Mouse (Mus musculus) heart, postnatal 0 days (tissue): ENCODE measurements around the gene Men1. TPM values are rescaled to one million over a fixed set of nuclear protein-coding genes. Genes with fewer than 3 reads are reported as not detected.

ENCODE experiments used
- ATAC-seq: fragments of 200-750 bp; cut with Nextera tagmentation; 2 replicates; pipeline ENCODE4 v1.8.0; 2017; ENCODE audit warnings: low read depth, moderate number of reproducible peaks, moderate library complexity; ENCODE audit not compliant: insufficient read depth
- DNase-seq: peaks from one replicate; pipeline ENCODE4 v3.0.0-alpha.2; 2016; ENCODE audit warnings: low spot score
- H3K27ac ChIP-seq: fragments of 300-500 bp; sonication (generic); 2 replicates; pipeline ENCODE4 v1.5.1; 2014; ENCODE audit warnings: low read depth, mild to moderate bottlenecking
- H3K27me3 ChIP-seq: fragments of 300-500 bp; sonication (generic); 2 replicates; pipeline ENCODE4 v1.6.1; 2014; ENCODE audit warnings: low read length, mixed read lengths; ENCODE audit not compliant: control insufficient read depth, insufficient read depth
- H3K36me3 ChIP-seq: fragments of 300-500 bp; sonication (generic); replicated peaks from 2 replicates; pipeline ENCODE4 v1.6.1; 2014; ENCODE audit warnings: low read length, mixed read lengths; ENCODE audit not compliant: control insufficient read depth, insufficient read depth
- H3K4me1 ChIP-seq: fragments of 300-500 bp; sonication (generic); 2 replicates; pipeline ENCODE4 v1.6.1; 2014; ENCODE audit warnings: antibody characterized with exemption; ENCODE audit not compliant: control insufficient read depth, insufficient read depth
- H3K4me2 ChIP-seq: fragments of 300-500 bp; sonication (generic); 2 replicates; pipeline ENCODE4 v1.6.1; 2014; ENCODE audit warnings: low read depth, mild to moderate bottlenecking, low read length, moderate library complexity
- H3K4me3 ChIP-seq: fragments of 300-500 bp; sonication (generic); 2 replicates; pipeline ENCODE4 v1.5.1; 2014; ENCODE audit warnings: low read depth, low read length
- H3K9ac ChIP-seq: fragments of 300-500 bp; sonication (generic); replicated peaks from 2 replicates; pipeline ENCODE4 v1.6.1; 2014; ENCODE audit warnings: low read depth, low read length, mixed read lengths
- H3K9me3 ChIP-seq: fragments of 300-500 bp; sonication (generic); replicated peaks from 2 replicates; pipeline ENCODE4 v1.6.1; 2016; ENCODE audit warnings: low read length; ENCODE audit not compliant: control insufficient read depth
- CTCF ChIP-seq: IDR thresholded peaks from 2 replicates; pipeline ENCODE4 v1.5.1; 2016; ENCODE audit warnings: antibody characterized with exemption, control low read depth, low read depth
- EP300 ChIP-seq: IDR thresholded peaks from 2 replicates; pipeline ENCODE4 v1.6.1; 2016; ENCODE audit warnings: antibody characterized with exemption, low read depth
- WGBS: fragments of 180-500 bp; shearing (Covaris S2); extraction: QIAGEN DNeasy Blood & Tissue Kit; methylation state at CpG from one replicate; pipeline ENCODE4 v1.1.7; 2014; 5-methylcytosine and 5-hydroxymethylcytosine counted together
- polyA plus RNA-seq: library from polyadenylated mRNA; unstranded; fragments of >200 nt; fragmentation: Nextera tagmentation; extraction: Ambion mirVana; gene quantifications from 2 replicates; pipeline ENCODE4 v1.2.1, GENCODE M21; 2015
- total RNA-seq: library from RNA; depleted of rRNA; stranded (reverse); fragments of >200 nt; gene quantifications from 2 replicates; pipeline ENCODE4 v1.2.3, GENCODE M21; 2014; ENCODE audit warnings: low replicate concordance

The Men1 gene
- total and polyA plus RNA-seq, 2 experiments from 2014 or later: 20.3 to 46.5 TPM

DNA sequence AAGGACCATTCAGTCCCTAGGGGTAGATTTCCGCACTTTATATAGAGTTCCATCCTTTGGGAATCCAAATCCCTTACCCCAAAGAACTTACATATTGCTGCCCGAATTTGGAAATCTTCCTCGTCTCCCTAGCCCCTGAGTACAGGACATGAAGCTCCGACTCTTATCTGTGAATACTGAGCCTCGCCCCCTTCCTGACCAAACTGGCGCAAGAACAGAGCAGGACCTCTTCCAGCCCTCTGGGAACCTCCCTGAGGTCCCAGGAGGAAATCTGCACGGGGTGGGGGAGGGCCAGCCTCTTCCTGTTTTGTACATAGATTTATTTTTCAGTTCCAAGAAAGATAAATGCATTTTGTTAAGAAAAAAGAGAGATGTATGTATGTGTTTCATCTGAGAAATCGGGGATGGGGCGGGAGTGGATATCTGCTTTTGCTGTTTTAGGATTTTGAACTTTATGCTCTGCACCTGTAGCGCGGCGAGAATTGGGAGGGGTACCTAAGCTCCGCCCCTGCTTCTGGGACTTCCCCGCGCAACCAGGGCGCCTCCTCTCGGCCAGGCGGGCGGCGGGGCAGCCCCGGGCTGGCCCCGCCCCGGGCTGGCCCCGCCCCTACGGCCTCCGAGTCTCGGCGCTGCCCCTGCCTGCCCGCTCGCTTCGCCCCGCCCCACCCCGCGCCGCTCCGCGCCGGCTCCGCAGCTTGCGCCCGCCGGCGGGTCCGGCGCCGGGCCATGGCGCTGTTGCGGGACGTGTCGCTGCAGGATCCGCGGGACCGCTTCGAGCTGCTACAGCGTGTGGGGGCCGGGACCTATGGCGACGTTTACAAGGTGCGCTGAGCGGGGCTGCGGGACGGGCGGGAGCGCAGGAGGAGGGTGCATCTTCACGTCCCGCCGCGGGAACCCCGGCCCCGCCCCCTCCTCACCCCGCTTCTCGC is 6.0 kb downstream of the Men1 start, which contains the start of gene Map4k2:
Gene Map4k2 (plus strand): TSS at position 612 of the 929 bp plus-strand sequence.
- peak within 1 kb of the TSS; percentile 68 for H3K9ac ChIP-seq
- peak; percentile 79 for DNase-seq
- TF ChIP-seq EP300: peak; percentile 61; the same call in 1 of the 2 replicates
- no peak for TF ChIP-seq CTCF
- peaks cover 15% of the 10 kb centered on the region for H3K4me1 ChIP-seq
- H3K4me2 ChIP-seq: peak within 1 kb of the TSS; percentile 89
- ATAC-seq: peak; percentile 85
- H3K4me3 ChIP-seq: peak within 1 kb of the TSS; percentile 75
- no peaks in the 10 kb centered on the region for H3K27me3 ChIP-seq
- no peaks in the 10 kb centered on the region for H3K9me3 ChIP-seq
- H3K36me3 ChIP-seq: peaks cover 52% of the 10 kb centered on the region
- WGBS: 4% methylated on average over 52 of the region's 72 CpGs
- H3K27ac ChIP-seq: peak within 1 kb of the TSS; percentile 71

DNA sequence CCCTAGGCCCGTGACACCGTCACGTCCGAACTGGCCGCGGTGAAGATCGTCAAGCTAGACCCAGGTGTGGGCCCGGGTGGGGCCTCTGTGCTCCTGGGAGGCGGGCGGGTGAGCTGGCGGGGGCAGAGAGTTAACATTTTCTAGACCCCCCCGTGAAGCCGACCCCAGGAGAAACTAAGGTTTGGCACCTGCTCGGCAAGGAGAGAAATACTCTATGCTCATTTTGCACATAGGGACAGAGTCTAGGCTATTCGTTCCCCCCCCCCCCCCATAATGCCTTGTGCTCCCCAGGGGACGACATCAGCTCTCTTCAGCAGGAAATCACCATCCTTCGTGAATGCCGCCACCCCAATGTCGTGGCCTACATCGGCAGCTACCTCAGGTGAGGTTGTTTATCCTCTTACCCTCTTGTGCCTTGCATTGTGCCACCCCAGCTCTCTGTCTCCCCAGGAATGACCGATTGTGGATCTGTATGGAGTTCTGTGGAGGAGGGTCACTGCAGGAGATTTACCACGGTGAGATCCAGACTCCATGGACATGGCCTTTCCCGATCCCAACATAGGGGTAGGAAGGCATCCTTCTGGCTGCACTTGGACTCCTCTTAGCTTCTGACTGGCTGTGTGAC is 6.8 kb downstream of the Men1 start:
- 12% methylated on average over 23 of the region's 23 CpGs for WGBS
- DNase-seq (no peak), ATAC-seq (no peak; the same call in 1 of the 2 replicates)
- peak overlapping the region; percentile 68 for H3K9ac ChIP-seq
- no peaks in the 10 kb centered on the region for H3K9me3 ChIP-seq
- H3K4me3 ChIP-seq: peak overlapping the region; percentile 75
- TF ChIP-seq CTCF (no peak), EP300 (no peak)
- peaks cover 60% of the 10 kb centered on the region for H3K36me3 ChIP-seq
- H3K4me1 ChIP-seq: peaks cover 7% of the 10 kb centered on the region; the same call in 1 of the 2 replicates
- H3K4me2 ChIP-seq: peak overlapping the region; percentile 89
- peak overlapping the region; percentile 71 for H3K27ac ChIP-seq
- H3K27me3 ChIP-seq: no peaks in the 10 kb centered on the region

DNA sequence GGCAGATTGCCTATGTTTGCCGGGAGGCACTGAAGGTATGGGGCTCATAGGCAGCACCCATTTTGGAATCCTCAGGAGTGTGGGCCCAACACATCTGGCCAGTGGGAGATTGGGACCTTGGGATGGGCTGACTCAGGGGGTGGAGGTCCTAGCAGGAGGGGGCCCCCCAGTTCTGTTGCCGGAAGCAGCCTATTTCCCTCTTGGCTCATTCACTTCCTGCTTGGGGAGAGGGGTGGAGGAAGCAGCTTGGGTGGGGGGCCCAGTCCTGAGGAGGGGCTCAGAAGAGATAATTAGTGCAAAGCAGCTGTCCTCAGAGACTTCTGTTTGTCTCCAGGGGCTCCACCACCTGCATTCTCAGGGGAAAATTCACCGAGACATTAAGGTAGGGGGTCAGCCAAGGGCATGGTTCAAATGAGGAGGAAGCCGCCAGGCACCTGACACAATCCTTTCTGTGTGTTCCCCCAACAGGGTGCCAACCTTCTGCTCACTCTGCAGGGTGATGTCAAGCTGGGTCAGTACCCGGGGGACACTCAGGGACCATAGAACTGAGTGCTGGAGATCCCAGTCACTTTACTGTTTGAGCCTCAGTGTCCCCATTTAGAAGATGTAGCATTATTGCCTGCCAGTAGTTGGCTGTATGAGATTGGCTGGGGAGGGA is 7.6 kb downstream of the Men1 start:
- H3K9ac ChIP-seq: no peak overlapping the region; the same call in 1 of the 2 replicates
- H3K4me3 ChIP-seq: peak overlapping the region; percentile 75
- WGBS: 63% methylated on average over 5 of the region's 5 CpGs
- no peak overlapping the region for H3K27ac ChIP-seq
- H3K36me3 ChIP-seq: peaks cover 59% of the 10 kb centered on the region
- no peaks in the 10 kb centered on the region for H3K27me3 ChIP-seq
- H3K4me1 ChIP-seq: 0 out of 2 replicates have a peak, but pooled peaks cover 4% of the 10 kb centered on the region
- H3K4me2 ChIP-seq: peak overlapping the region; percentile 89
- ATAC-seq (no peak), DNase-seq (no peak)
- no peaks in the 10 kb centered on the region for H3K9me3 ChIP-seq
- TF ChIP-seq EP300 (no peak), CTCF (no peak)

DNA sequence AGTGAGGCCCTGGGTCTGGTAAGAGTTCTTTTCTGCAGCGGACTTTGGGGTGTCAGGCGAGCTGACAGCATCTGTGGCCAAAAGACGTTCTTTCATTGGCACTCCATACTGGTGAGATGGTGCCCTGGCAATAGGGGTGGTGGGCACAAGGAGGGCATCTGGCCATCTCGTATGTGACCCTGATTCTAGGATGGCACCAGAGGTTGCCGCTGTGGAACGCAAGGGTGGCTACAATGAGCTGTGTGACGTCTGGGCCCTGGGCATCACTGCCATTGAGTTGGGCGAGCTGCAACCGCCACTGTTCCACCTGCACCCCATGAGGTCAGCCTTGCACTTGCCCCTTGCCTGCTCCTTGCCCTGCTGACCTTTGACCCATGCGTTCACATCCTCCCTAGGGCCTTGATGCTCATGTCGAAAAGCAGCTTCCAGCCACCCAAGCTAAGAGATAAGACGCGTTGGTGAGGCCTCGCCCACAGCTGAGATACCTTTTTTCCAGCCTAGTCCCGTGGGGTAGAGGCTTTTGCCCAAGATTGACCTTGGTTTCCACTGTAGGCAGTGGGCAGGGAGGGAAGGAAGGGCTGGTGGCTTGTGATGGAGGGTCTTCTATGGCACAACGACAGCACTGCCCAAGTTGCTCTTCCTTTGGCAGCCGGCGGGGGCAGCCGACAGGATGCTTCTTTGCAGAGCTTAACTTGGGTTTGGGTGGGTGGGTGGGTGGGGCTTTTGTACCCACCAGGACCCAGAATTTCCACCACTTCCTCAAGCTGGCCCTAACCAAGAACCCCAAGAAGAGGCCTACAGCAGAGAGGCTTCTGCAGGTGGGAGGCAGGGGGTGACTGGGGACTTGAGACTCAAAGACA is 8.5 kb downstream of the Men1 start:
- Histone ChIP-seq H3K27ac (no peak overlapping the region), H3K4me1 (0 out of 2 replicates have a peak, but pooled peaks cover 4% of the 10 kb centered on the region), H3K9me3 (no peaks in the 10 kb centered on the region), H3K4me2 (0 out of 2 replicates have a peak overlapping the region, but pooled peaks have one; percentile 89), H3K36me3 (peaks cover 50% of the 10 kb centered on the region), H3K27me3 (no peaks in the 10 kb centered on the region), H3K4me3 (no peak overlapping the region), H3K9ac (no peak overlapping the region)
- ATAC-seq (no peak), DNase-seq (no peak)
- TF ChIP-seq EP300 (no peak), CTCF (no peak)
- 74% methylated on average over 19 of the region's 19 CpGs for WGBS
